Mouse (Mus musculus) mouse trophoblast stem cell (cell line): ENCODE results near the gene Mrps11.

Experiments
- in situ Hi-C, 2 experiments: fragments of 300-500 bp; cut with MseI, MboI; formaldehyde crosslinking; loops; 2 replicates in 1 of 2; 3 replicates in 1 of 2; pipeline ENCODE4 v1.15.1; 2025

Mrps11 gene

GRCm38 (mm10) chr7:78791359-78792222 is 8.7 kb downstream of the Mrps11 start:
- in situ Hi-C loops: loop anchor here (5.0 kb wide), 1 partner anchor 101 kb away; no protein-coding TSS in a partner anchor

DNA sequence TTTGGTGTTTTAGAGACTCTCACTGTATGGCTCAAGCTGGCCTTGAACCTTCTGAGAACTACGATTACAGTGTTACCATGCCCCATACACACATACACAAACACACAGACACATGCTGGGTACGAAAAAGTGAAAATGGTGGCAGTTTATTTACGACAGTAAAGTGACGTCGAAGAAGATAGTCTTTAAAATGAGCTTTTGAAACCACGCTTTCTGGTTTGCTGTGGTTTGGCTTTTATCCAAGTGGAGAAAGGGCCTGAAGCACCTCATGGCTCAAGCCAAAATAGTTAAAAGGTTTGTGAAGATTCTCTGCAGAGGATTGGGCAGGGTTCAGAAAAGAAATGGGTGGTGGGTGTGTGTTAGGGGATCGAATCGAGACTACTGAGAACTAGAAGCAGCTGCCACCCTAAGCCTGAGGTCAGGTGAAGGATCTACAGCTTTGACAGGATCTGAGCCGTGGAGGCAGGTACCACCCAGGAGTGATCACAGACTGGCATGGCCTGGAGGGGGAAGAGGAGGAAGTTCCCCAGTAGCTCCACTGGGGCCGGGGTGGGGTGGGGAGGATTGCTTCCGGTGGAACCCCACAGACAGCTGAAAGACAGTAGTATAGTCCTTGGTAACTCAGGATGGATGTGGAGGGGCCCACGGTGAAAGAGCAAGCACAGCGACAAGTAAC is 11.1 kb downstream of the Mrps11 start:
- in situ Hi-C loops: loop anchor here (5.0 kb wide), 1 partner anchor 98 kb away; no protein-coding TSS in a partner anchor

- in situ Hi-C loops: loop anchor here (5.0 kb wide), 1 partner anchor 98 kb away; no protein-coding TSS in a partner anchor
Observed at GRCm38 (mm10) chr7:78794571-78795092, 11.7 kb downstream of the Mrps11 start.

GRCm38 (mm10) chr7:78796624-78797023 is 13.7 kb downstream of the Mrps11 start:
- in situ Hi-C loops: no loop called here

- in situ Hi-C loops: no loop called here
Observed at GRCm38 (mm10) chr7:78797843-78798455, 15.0 kb downstream of the Mrps11 start.

DNA sequence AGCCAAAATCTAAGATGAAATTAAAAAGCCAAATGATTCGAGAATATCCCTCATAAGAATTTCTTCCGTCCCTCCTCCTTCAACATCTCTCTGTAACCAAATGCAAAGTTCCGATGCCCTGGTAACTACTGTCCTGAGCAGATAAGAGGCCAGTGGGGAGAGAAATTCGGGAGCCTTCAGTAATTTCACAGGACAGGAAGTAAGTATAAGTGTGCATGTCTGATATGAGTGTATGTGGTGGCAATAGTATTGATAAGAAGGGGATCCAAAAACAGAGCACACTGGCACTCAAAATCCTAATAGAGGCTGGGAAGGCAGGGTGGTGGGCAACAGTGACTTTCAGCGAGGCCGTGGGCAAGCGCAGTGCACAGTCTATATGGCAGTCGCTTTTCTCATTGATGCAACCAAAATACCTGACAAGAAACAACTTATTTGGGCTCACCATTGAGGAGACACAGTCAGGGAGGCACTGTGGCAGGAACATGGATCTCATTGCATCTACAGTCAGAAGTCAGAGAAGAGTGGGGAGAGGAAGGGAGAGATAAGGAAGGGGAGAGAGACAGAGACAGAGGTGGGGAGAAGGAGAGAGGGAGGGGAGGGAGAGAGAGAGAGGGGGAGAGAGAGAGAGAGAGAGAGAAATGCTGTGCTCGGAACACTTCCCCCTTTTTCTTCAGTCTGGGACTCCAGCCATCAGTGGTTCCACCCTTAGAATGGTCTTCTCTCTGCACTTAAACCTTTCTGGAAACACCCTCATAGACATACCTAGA is 17.0 kb downstream of the Mrps11 start:
- in situ Hi-C loops: no loop called here

GRCm38 (mm10) chr7:78803841-78804240 is 20.9 kb downstream of the Mrps11 start:
- in situ Hi-C loops: no loop called here

DNA sequence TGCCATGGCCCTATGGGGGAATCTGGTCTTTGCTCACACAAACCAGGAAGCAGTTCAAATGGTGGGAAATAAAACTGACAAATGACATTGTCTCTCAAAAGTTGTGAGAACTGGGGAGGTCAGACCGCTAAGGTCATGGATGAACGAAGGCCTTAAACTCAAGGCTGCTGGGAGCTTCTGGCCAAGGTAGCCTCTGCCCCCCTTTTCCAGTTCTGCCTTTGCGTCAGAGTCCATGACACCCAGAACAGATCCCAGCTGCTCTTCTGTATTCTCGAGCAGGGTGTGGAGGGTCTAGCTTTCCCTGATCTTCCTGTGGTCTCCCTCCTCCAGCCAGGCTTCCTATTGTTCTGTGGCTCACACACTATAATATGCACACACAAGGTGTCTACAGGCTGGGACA is 24.3 kb downstream of the Mrps11 start:
- in situ Hi-C loops: no loop called here

GRCm38 (mm10) chr7:78813791-78814190 is 30.9 kb downstream of the Mrps11 start:
- in situ Hi-C loops: no loop called here

GRCm38 (mm10) chr7:78814766-78815165 is 31.8 kb downstream of the Mrps11 start:
- in situ Hi-C loops: no loop called here

DNA sequence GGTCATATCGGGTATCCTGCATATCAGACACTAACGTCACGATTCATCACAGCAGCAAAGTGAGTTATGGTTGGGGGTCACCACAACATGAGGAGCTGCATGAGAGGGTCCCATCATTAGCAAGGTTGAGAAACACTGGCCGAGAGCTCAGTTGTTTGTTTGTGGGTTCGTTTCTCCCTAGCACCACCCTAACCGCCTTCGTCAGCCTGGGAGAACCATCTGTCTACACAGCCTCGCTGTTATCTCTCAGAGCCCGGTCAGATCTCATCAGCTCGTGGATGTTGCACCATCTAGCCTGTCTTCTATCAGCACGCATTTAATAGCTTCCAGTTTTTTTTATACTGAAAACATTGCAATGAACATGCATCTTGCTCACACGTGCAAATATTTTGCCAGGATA is 35.4 kb downstream of the Mrps11 start:
- in situ Hi-C loops: no loop called here

DNA sequence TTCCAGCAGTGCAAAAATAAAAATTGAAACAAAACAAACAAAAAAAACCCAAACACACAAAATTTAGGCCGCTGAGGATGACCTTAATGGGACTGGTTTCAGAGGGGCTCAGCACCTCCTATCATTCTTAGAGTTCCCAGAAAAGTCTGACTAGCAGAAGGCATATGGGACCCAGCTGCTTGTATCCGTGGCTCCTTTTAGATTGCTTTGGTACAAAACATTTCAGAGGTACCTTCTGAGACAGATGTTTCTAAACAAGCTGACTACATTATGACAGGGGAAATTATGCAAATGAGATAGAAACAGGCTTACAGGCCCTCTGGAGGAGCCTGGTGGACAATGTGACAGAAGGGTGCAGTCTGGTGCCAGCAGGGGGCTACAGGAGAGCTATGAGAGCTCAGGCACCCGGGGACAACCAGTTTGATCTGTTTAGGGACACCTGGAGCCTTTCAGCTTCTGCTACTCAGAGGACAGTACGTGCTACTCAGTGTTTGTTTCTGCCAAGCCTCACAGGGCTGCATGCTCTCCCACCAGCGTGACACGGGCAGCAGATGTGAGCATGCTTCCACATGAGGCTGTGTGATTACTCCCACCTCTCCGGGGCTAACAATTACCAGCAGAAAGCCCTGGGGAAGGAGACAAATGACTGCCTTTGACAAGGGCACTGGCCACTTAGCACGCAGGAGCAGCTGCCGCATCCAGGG is 43.9 kb downstream of the Mrps11 start:
- in situ Hi-C loops: no loop called here

- in situ Hi-C loops: no loop called here
Observed at GRCm38 (mm10) chr7:78827749-78828362, 44.9 kb downstream of the Mrps11 start.

DNA sequence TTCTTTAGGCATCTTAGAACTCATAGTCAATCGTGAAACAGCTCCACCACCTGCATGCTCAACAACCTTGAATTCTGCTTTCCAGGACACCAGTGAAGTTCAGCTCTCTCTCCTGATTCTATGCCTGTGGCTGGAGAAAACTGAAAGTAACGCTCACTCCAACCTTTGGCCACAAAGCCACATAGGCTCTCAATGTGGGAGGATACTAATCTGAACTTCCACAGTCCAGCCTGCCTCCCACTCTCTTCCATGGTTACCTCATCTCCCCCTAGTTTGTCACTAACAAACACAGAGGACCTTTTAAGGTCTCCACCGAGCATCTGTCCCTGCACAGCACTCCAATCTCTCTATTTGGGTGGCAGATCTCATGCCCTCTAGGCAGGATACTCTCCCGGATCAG is 52.7 kb downstream of the Mrps11 start:
- in situ Hi-C loops: no loop called here

- in situ Hi-C loops: no loop called here
Observed at GRCm38 (mm10) chr7:78837250-78837649, 54.3 kb downstream of the Mrps11 start.

- in situ Hi-C loops: no loop called here
Observed at GRCm38 (mm10) chr7:78841601-78842000, 58.7 kb downstream of the Mrps11 start.
